Mouse (Mus musculus) c-Kit-negative CD71-positive TER-119-positive erythroid progenitor cells, embryonic 14.5 days (primary cell): ENCODE measurements around the gene Eno1.
"Not testable (repeated sequence)": the region's sequence is repeated elsewhere in the genome, so short reads cannot be mapped to it uniquely, and the experiment has no call there.

Experiments
- DNase-seq: peaks from one replicate; pipeline ENCODE4 v3.0.0-alpha.2; 2013; ENCODE audit warnings: low read depth, low spot score

The Eno1 gene

DNA sequence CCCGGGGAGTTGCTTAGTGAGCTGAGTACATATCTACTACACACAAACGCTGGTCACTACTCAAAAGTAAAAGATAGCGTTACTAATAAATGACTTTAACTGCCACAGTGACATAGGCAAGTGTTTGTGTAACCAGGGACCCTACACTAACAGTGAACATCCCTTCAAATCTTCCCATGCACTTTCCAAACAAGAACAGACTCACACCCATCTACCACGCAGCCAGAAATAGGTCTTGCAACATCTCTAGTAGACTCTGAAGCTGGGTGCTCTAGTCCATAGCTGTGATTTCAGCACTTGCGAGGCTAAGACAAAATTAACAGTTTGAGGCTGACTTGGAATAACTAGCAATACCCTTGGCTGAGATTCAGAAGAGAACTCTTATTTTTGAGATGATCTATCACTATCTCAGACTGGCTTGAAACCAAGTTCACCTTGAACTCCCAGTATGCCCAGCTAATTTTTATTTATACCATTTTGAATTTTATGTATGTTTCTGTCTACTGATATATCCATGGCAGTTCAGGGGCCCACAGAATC lies 13.3 kb downstream of the Eno1 start:
- no peak for DNase-seq

DNA sequence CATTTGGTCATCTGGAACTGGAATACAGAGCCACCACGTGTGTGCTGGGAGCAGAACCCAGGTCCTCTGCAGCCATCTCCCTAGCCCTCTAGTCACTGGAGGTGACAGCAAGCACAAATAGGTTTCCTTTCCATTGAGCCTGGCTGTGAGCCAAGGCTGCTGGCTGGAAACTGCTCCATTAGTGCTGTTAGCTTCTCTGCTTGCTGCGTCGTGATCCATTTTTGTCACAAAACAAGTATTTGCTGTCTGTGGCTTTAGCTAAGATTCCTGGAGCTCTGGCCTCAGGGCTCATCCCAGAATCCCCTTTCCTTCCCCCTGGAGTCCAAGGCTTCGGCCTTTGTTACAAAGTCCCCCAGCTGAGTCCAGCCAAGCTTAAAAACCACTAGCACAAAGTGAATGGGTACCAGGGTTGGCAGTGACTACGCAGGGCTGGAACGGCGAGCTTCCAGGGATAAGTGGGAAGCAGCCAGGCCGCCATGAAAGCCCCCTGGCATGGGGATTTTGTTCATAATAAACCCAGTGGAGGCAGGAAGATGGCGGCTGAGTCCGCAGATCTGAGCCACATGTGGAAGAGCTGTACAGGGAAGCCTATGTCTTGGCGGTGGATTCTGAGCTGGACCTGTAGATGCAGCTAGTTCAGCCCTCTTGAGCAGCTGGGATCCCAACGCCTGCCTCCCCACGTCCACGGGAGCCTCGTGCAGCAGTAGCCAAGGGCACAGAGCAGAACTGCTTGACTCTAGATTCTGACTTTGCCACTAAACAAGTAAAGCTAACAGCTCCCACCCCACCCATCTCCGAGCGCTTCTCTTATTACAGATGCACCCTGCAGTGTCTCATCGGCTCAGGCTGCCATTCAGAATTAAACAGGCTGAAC lies 14.3 kb downstream of the Eno1 start:
- DNase-seq: no peak

DNA sequence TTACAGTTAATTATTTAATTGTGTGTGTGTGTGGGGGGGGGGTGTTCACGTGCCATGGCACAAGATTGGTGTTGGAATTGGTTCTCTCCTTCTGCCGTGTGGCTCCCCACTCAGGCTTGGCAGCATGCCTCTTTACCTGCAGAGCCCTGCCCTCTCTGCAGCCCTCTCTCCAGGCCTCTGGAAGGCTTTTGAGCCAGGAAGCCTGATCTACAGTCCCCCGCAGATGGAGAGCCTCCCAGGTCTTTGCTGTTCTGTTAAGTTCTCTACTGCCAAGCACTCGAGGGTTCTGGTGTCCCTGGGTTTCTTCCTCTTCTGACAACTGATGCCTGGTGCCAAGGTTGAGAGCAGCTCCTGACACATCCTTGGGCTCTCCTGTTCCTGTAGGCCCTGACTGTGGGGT lies 17.9 kb downstream of the Eno1 start:
- no peak for DNase-seq

DNA sequence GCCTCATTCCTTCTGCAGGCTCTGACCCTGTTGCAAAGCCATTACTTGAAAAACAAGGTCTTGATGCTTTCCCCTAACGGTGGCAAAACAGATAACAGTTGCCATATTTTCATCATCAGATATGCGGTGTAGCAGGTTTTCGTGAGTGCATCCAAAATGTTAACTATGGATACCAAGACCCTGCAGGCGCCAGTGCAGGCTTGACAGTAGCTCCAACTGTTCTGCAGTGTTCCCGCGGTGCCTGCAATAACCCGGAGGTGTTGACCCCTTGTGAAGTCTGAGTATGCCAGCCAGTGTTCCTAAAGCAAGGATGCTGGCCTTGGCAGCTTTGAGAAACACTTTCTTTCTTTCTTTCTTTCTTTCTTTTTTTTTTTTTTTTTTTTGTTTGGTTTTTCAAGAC lies 18.7 kb downstream of the Eno1 start:
- no peak for DNase-seq

DNA sequence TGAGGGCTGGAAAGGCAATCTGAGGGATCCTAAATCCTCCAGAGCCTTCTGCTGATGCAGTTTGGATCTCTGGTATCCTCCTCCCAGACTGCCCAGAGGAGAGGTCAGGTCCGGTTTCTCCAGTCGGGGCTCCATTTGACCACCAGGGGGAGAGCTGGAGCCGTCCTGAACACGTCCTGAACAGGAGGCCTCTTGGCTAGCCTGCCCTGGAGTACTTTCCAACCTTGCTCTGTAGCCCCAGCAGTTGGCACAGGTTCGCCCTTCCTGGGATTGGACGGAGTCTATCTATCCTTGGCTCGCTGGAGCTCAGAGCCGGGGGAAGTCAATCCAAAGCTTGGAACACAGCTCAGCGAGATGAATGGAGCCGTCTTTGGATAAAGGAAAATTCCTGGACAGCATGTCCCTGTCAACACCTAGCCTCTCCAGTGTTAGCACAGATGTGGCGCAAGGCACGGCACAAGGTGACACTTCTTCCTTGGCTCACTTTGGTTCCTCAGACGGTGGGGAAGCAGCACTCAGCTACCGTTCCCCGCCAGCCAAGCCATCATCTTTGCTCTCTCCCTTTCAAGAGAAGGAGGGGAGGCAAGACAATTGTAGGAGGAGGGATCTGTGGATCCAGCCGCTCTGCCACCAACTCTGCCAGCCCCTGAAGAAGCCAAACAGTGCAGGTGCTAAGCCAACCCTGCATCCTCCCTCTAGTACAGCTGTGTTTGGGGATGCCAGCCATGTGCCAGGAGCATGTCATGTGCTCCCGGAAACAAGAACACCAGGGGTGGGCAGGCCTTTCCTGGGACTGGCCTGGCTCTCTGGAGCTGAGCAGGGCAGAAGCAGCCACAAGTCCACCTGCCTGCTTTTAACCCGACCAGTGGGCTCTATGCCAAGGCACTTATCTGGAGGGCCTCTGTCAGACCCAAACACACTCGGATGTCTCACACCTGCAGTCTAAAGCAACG lies 21.0 kb downstream of the Eno1 start:
- no peak for DNase-seq

DNA sequence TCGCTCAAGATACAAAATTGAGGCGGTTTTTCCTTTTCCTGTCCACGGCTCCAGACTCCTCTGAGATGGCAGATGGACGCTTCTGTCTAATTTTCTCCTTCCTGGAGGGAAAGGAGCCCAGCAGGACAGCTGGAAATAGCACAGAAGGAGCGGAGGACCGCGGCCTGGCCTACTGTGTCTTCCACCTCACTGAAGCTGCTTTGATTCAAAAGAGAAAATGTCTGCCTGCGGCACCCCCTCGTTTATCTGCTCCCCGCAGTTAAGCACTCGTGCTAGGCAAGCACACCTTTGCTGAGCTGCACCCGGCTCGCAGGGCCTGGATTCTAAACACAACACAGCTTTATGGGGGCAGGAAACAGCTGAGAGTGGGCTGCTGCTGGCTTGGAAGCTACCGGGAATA lies 21.9 kb downstream of the Eno1 start:
- DNase-seq: no peak

DNA sequence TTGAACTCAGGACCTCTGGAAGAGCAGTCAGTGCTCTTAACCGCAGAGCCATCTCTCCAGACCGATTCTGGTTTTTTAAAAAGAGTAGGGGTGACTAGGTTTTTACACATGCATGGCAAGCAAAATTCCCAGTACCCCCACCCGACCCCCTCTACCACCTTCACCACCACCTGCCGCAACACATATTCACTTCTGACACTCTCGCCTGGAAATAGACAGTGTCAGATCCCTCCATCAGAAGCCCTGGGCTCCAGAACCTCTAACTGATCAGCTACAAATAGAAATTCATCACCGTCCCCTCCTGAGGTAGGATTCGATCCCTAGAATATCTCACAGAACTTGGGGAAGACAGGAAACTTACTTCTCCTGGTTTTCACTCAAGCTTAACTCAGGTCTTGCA lies 23.1 kb downstream of the Eno1 start:
- DNase-seq: no peak

DNA sequence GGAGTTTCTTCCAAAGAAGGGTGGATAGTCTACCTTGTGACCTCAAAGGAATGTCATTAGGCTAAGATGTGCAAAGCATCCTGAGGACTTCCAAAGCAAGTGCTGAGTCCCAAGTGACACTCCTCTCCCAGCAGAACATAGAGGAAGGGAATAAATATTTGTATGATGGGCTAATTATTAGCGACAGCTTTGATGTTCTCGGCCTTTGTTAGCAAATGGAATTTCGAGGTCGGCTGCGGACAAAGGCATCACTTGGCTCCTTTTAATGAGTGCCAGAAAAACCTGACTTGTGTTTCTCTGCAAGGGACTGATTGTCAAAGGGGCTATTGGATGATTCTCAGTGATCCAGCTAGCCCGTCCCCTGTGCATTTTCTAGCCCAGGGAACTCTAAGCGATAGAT lies 23.6 kb downstream of the Eno1 start:
- DNase-seq: no peak

DNA sequence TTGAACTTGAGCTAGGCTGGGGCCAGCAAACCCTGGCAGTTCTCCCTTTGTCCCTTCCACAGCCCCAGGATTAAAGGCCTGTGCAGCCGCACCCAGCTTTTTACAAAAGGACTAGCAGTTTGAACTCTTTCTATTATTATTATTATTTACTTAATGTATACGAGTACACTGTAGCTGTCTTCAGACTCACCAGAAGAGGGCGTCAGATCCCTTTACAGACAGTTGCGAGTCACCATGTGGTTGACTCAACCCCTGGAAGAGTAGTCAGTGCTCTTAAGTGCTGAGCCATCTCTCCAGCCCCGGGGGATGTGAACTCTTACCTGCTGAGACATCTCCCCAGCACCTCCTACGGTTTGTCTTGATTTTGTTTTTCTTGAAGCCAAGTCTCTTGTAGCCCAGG lies 24.2 kb downstream of the Eno1 start:
- DNase-seq: no peak

DNA sequence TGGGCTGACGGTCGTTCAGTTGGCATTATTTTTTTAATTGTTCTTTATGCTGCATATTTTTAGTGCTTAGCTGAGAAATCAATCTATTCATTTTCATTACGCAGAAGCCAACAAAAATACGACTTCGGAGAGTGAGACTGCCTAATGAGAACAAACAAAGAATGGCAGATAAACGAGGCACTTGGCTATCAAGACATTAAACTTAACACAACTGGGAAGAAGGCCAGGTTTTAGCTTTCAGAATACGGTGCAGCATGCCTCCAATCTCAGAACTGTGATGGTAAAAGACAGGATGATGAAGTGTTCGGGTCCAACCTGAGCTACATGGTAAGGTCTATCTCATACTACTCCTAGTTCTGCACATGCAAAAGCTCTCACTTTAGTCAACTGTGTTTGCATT lies 25.8 kb downstream of the Eno1 start:
- no peak for DNase-seq

DNA sequence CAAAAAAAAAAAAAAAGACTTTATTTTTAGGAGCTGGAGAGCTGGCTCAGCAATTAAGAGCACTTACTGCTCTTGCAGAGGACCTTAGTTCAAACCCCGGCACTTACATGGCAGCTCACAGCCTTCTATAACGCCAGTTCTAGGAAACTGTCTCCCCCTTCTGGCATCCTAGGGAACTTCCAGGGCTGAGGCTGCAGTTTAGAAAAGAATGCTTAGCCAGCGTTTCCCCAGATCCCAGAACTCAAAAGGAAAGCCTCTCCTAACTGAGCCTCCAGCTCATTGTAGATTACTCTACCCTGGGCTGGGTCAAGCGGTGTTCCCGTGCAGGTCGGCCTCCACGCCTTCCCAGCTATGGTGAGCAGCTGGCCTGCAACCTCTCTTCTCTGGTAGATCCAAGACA lies 28.4 kb downstream of the Eno1 start:
- no peak for DNase-seq

DNA sequence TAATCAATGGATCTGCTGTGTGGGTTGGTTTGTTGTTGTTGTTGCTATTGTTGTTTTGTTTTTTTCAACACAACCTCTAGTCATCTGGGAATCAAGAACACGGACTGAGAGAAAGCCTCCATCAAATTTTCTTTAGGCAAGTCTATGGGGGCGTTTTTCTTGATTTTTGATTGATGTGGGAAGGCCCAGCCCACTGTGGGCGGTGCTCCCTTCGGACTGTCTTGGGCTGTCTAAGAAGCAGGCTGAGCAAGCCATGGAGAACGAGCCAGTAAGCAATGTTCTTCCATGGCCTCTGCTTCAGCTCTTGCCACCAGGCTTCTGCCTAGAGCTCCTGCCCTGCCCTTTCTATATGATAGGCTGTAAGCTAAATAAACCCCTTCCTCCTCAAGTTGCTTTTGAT lies 28.9 kb downstream of the Eno1 start:
- no peak for DNase-seq

DNA sequence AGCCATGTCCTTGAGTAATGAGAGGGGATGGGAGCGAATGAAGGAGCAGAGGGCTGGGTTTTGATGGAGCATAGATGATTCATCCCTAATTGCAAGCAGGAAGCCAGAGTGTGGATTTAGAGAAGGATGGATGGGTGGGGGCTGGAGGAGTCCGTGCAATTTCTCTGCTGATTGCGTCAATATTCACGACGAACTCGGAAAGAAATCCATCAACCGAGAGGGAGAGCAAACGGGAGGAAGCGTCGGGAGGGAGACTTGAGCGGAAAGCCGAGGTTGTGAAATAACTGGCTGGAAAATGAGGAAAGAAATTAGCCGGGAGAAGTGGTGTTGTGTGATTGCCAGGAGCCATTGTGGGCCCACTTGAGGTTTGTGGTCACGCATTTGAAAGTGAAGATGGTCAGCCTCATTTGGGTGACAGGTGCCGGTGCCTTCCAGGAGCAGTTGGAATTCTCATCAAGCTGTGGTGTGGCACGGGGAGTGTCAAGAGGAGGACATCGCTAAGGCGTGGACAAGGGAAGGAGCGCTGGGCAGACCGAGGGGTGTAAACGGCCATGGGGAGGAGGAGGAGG lies 30.2 kb downstream of the Eno1 start:
- no peak for DNase-seq

DNA sequence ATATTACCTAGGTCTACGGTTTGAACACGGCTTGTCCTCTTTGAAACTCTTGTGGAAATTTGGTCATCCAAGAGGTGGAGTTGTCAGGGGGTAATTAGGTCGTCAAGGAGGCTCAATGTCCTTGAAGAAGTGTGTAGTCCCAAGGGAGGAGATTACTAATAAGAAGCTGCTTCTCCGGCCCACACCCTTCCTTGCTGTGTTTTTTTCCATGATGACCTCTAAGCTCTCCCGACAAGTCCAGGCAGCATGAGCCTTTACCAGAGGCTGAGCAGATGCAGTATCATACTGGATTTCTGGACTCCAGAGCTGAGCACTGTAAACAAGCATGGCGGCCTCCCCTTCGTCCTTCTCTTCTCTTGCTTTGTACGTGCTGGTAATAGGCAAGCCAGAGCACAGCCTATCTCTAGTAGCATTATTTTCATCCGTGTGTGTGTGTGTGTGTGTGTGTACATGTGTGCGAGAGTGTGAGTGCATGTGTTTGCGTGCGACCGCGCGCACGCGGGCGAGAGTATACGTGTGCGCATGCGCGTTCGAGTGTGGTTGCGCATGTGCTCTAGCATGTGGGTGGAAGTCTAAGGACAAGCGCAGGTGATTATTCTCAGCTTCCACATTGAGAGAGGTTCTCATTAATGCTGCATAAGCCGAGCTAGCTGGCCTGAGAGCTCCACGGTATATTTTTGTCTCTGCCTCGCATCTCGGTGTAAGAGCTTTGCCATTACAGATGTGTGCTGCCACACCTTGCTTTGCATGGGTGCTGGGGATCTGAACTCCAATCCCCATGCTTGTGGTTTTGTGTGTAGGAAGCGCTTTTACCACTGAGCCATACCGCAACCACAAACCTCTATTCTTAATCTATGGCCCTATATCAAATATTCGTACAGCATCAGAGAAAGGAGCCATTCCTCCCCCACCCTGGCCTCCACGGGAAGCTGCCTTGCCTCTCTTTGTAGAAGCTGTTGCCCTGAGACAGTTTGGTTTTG lies 32.4 kb downstream of the Eno1 start:
- no peak for DNase-seq

DNA sequence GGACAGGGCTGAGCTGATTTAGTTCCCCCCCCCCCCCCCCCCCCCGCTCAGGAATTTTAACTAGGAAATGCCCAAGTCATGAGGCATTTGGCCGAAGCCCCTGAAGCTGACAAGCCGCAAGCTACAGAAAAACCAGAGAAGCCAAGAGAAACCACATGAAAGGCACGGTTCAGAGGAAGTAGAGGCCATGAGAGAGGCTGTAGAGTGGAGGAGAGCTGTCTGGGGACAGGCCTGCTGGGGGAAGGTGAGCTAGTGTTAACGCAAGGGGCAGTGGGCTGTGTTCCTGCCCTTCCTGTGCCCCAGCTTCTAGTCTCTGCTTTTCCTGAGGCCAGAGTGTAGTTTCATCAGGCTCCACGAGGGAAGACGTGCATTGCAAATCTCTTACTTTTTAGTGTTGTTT lies 33.2 kb downstream of the Eno1 start:
- no peak for DNase-seq

DNA sequence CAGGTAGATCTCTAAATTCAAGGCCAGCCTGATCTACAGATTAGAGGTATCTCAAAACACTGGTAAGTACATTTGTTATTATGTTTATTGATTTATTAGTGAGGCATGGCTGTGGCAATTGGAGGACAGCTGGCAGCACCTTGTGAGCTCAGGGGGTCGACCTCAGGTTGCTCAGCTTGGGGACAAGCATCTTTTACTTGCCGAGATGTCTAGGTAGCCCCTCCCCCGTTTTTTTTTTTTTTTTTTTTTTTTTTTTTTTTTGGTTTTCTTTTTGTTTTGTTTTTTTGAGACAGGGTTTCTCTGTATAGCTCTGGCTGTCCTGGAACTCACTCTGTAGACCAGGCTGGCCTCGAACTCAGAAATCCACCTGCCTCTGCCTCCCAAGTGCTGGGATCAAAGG lies 34.2 kb downstream of the Eno1 start:
- DNase-seq: not testable (repeated sequence)

DNA sequence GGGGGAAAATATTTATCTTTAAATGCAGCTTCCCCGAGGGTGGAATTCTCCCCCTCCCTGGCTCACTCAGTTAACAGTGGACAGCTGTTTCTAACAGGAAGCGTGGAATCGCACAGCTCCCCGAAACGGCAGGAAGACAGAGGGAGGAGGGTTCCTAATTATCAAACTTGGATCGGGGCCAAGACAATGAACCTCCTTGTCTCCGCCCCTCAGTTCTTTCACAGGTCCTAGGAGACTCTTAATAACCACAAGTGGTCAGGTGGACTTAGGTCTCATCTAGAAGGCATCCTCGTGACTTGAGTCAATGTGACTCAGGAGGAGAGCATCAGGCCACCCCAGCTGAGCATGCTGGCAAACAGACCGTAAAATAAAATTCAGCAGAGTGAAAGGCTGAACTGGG lies 36.2 kb downstream of the Eno1 start:
- DNase-seq: no peak

DNA sequence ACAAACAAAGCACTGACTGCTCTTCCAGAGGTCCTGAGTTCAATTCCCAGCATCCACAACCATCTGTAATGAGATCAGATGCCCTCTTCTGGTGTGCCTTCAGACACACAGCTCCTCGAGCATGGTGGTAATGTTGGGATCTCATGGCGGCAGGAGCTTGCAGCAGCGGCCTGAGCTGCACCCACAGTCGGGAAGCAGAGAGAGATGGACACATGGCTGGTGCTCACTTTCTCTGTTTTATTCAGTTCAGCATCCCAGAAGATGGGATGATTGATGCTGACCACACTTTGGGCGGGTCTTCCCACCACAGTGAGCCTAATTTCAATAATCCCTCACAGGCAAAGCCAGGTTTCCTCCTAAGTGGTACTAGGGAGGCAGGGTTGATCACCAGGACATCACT lies 39.0 kb downstream of the Eno1 start:
- DNase-seq: no peak

DNA sequence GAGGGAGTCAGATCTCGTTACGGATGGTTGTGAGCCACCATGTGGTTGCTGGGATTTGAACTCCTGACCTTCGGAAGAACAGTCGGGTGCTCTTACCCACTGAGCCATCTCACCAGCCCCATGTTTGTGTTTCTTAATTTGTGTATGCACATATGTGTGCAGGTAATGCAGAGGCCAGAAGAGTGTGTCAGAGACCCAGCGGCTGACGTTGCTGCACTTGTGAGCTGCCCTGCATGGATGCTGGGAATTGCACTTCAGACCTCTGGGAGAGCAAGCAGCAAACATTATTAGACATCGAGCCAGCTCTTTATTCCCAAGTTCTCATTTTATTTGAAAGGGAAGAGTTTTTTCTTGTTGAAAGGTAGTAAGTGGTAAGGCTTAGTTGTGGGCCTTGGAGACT lies 42.8 kb downstream of the Eno1 start:
- not testable (repeated sequence) for DNase-seq

DNA sequence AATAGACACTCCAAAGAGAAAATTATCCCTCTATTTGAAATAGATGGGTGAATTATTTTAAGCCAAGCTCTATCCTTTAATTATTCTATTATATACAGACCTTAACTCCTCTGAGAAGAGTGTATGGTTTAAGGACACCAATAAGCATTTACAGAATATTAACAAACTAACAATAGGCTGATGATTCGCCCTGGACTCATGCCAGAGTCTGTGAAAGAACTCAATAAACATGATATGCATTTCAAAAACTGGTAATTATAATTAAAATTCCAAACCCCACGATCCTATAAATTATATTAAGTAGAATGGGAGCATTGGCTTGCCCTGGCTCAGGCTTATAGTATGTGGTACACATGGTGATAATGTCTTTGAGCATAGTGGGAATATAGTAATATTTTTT lies 43.5 kb downstream of the Eno1 start:
- DNase-seq: no peak

DNA sequence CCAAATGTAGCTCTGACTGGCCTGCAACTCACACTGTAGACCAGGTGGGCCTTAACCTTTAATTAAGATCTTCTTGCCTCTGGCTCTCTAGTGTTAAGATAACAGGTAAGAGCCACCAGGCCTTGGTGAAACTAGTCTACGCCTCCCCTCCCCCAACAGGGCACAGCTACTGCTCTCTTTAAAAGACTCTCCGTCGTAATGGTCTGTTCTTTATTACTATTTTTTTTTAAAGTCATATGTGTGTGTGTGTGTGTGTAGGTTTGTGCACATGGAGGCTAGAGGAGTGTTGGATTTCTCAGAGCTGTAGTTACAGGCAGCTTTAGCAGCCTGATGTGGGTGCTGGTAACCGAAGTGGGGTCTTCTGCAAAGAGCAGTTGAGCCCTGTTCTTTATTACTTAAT lies 43.9 kb downstream of the Eno1 start:
- DNase-seq: no peak
